Mouse (Mus musculus) heart, postnatal 10 days (tissue): ENCODE data around the gene Slc24a1. TPM values are rescaled to one million over a fixed set of nuclear protein-coding genes. Genes with fewer than 3 reads are reported as not detected.
"Not testable (repeated sequence)": the region's sequence is repeated elsewhere in the genome, so short reads cannot be mapped to it uniquely, and the experiment has no call there.

Experiments used
- DNase-seq, 2 experiments: peaks; one replicate each; pipeline ENCODE4 v3.0.0; 2021
- intact Hi-C: fragments of 180-260 bp; cut with DNase I; formaldehyde crosslinking; loops from one replicate; pipeline ENCODE4 v1.15.1; 2025
- total RNA-seq, 2 experiments: library from RNA; stranded (reverse); gene quantifications; 2 replicates each; pipeline ENCODE4 v1.2.3; 2021

Slc24a1 gene
- under 1 TPM; 0.07 to 0.22 TPM for total RNA-seq

GRCm38 (mm10) chr9:64951161-64951657, at the start of gene Slc24a1:
TSS of gene Slc24a1 (minus strand) at chr9:64951607.
- DNase-seq: no peak
- intact Hi-C loops: no loop called here

- DNase-seq, intact Hi-C loops: not testable (repeated sequence)
Observed at GRCm38 (mm10) chr9:64995464-64995863, 44.1 kb upstream of the Slc24a1 start.

GRCm38 (mm10) chr9:64990291-64990690, 38.9 kb upstream of the Slc24a1 start:
- intact Hi-C loops: no loop called here
- no peak for DNase-seq

GRCm38 (mm10) chr9:64988443-64988842, 37.0 kb upstream of the Slc24a1 start:
- no peak for DNase-seq
- intact Hi-C loops: no loop called here

GRCm38 (mm10) chr9:64987651-64988050, 36.2 kb upstream of the Slc24a1 start:
- intact Hi-C loops: no loop called here

GRCm38 (mm10) chr9:64985807-64986206, 34.4 kb upstream of the Slc24a1 start:
- intact Hi-C loops: no loop called here
- no peak for DNase-seq

More at GRCm38 (mm10) chr9:64987651-64988050, 36.2 kb upstream of the Slc24a1 start:
- DNase-seq: no peak

GRCm38 (mm10) chr9:64985037-64985794, 33.8 kb upstream of the Slc24a1 start:
- DNase-seq: no peak
- intact Hi-C loops: no loop called here

GRCm38 (mm10) chr9:64981904-64982303, 30.5 kb upstream of the Slc24a1 start:
- intact Hi-C loops: no loop called here
- DNase-seq: no peak

- intact Hi-C loops: no loop called here
- DNase-seq: peak; percentile 24 to 28
Observed at GRCm38 (mm10) chr9:64980548-64980947, 29.1 kb upstream of the Slc24a1 start.

GRCm38 (mm10) chr9:64960978-64961320, 9.5 kb upstream of the Slc24a1 start:
- intact Hi-C loops: loop anchor here (1.0 to 10.0 kb wide), 5 partner anchors 182 to 686 kb away; partner anchors contain the start of gene Dis3l
- DNase-seq: no peak

- DNase-seq: peak; percentile 98 to 99
- intact Hi-C loops: loop anchor here (2.0 to 10.0 kb wide), 4 partner anchors 182 to 686 kb away; partner anchors contain the start of gene Dis3l
Observed at GRCm38 (mm10) chr9:64960117-64960977, 8.9 kb upstream of the Slc24a1 start, which contains the start of gene Ints14. TSS of gene Ints14 (plus strand) at chr9:64960905.

GRCm38 (mm10) chr9:64957276-64957675, 5.9 kb upstream of the Slc24a1 start:
- DNase-seq: no peak
- intact Hi-C loops: no loop called here

- peak in 1 of 2 experiments; percentile 26 for DNase-seq
- intact Hi-C loops: no loop called here
Observed at GRCm38 (mm10) chr9:64956337-64956736, 4.9 kb upstream of the Slc24a1 start.

- intact Hi-C loops: no loop called here
- no peak for DNase-seq
Observed at GRCm38 (mm10) chr9:64953190-64953589, 1.8 kb upstream of the Slc24a1 start.

- intact Hi-C loops: no loop called here
Observed at GRCm38 (mm10) chr9:64952055-64952454, 648 bp upstream of the Slc24a1 start.

GRCm38 (mm10) chr9:64947483-64948095, 3.8 kb downstream of the Slc24a1 start:
- no peak for DNase-seq
- intact Hi-C loops: no loop called here

More at GRCm38 (mm10) chr9:64952055-64952454, 648 bp upstream of the Slc24a1 start:
- no peak for DNase-seq

GRCm38 (mm10) chr9:64943997-64944396, 7.4 kb downstream of the Slc24a1 start:
- intact Hi-C loops: no loop called here
- no peak for DNase-seq

- intact Hi-C loops: no loop called here
Observed at GRCm38 (mm10) chr9:64941650-64942049, 9.8 kb downstream of the Slc24a1 start.

GRCm38 (mm10) chr9:64940731-64941346, 10.6 kb downstream of the Slc24a1 start:
- no peak for DNase-seq
- intact Hi-C loops: no loop called here

More at GRCm38 (mm10) chr9:64941650-64942049, 9.8 kb downstream of the Slc24a1 start:
- no peak for DNase-seq

- intact Hi-C loops: no loop called here
- DNase-seq: no peak
Observed at GRCm38 (mm10) chr9:64939790-64940189, 11.6 kb downstream of the Slc24a1 start.
